Mouse (Mus musculus): ENCODE measurements around the gene Eva1c.

- TF ChIP-seq CHD2 (IDR thresholded peaks at IDR 0.05; ENCODE audit: low read depth, low read length): no peak; the same call in 1 of the 2 replicates
- TF ChIP-seq ZNF384 (IDR thresholded peaks at IDR 0.05; ENCODE audit: low read depth, low read length): no peak
- TF ChIP-seq HCFC1 (IDR thresholded peaks at IDR 0.05; ENCODE audit: borderline replicate concordance, insufficient read depth, low read length): no peak
- no peak for TF ChIP-seq MAFK (IDR thresholded peaks at IDR 0.05; ENCODE audit: insufficient read depth, low read depth, low read length)
Measured at GRCm38 (mm10) chr16:90934193-90934686, 107.7 kb downstream of the Eva1c start.

All from ES-E14 (cell line).